Mouse (Mus musculus) MEL (cell line): Measurements from ENCODE around the gene AC170998.1. TPM values are rescaled to one million over a fixed set of nuclear protein-coding genes. Genes with fewer than 3 reads are reported as not detected.

Experiments used
- DNase-seq: peaks from one replicate; pipeline ENCODE4 v3.0.0; 2011; ENCODE audit warnings: low read depth, low spot score
- H3K27ac ChIP-seq: 2 replicates; pipeline ENCODE4 v1.5.1; 2012; ENCODE audit warnings: low read depth, mild to moderate bottlenecking, control low read depth, low read length, moderate library complexity; ENCODE audit not compliant: control insufficient read depth
- H3K27me3 ChIP-seq, 2 experiments: fragments of 150-350 bp in 1 of 2; sonication (generic) in 1 of 2; 2 replicates each; pipeline ENCODE4 v1.6.1; 2012; ENCODE audit warnings: low read length in 2 of 2, mild to moderate bottlenecking in 2 of 2, improper control_type of control experiment in 1 of 2, moderate library complexity in 1 of 2; ENCODE audit not compliant: insufficient read depth in 2 of 2, control insufficient read depth in 1 of 2
- H3K36me3 ChIP-seq, 2 experiments: 2 replicates each; pipeline ENCODE4 v1.6.1; 2012 to 2014; ENCODE audit warnings: low read length in 2 of 2, improper control_type of control experiment in 1 of 2, inconsistent platforms in 1 of 2, mild to moderate bottlenecking in 1 of 2; ENCODE audit not compliant: insufficient read depth in 2 of 2, control insufficient read depth in 1 of 2
- H3K4me1 ChIP-seq, 2 experiments: fragments of 150-350 bp in 1 of 2; sonication (generic) in 1 of 2; 2 replicates each; pipeline ENCODE4 v1.6.1; 2012; ENCODE audit warnings: low read length in 2 of 2, improper control_type of control experiment in 1 of 2, mild to moderate bottlenecking in 1 of 2; ENCODE audit not compliant: insufficient read depth in 2 of 2, control insufficient read depth in 1 of 2
- H3K4me3 ChIP-seq, 2 experiments: fragments of 150-350 bp in 1 of 2; sonication (generic) in 1 of 2; 2 replicates each; pipeline ENCODE4 v1.5.1; 2012; ENCODE audit warnings: low read depth in 2 of 2, low read length in 2 of 2, mild to moderate bottlenecking in 2 of 2, moderate library complexity in 2 of 2, control low read depth in 1 of 2, improper control_type of control experiment in 1 of 2; ENCODE audit not compliant: control insufficient read depth in 1 of 2, insufficient read depth in 1 of 2
- H3K79me2 ChIP-seq: 2 replicates; pipeline ENCODE4 v1.6.1; 2012; ENCODE audit warnings: mild to moderate bottlenecking, low read length, moderate library complexity; ENCODE audit not compliant: control insufficient read depth, poor library complexity, insufficient read depth
- H3K9ac ChIP-seq: 2 replicates; pipeline ENCODE4 v1.6.1; 2012; ENCODE audit warnings: low read depth, mild to moderate bottlenecking, control low read depth, low read length, moderate library complexity; ENCODE audit not compliant: control insufficient read depth, poor library complexity, severe bottlenecking
- H3K9me3 ChIP-seq: fragments of 150-350 bp; sonication (generic); replicated peaks from 2 replicates; pipeline ENCODE4 v1.6.1; 2012; ENCODE audit warnings: mild to moderate bottlenecking, low read length, improper control_type of control experiment, moderate library complexity; ENCODE audit not compliant: insufficient read depth
- BHLHE40 ChIP-seq: IDR thresholded peaks from 2 replicates; pipeline ENCODE4 v1.6.1; 2012; ENCODE audit warnings: low read depth, mild to moderate bottlenecking, inconsistent platforms, low read length, improper control_type of control experiment, borderline replicate concordance
- CHD1 ChIP-seq: IDR thresholded peaks from 2 replicates; pipeline ENCODE4 v1.6.1; 2012; ENCODE audit warnings: low read depth, mild to moderate bottlenecking, inconsistent platforms, low read length, improper control_type of control experiment
- CTCF ChIP-seq, 3 experiments: IDR thresholded peaks in 2 of 3; conservative IDR thresholded peaks in 1 of 3; 2 replicates each; pipeline ENCODE4 v1.5.1; 2011 to 2012; ENCODE audit warnings: low read length in 3 of 3, low read depth in 2 of 3, mild to moderate bottlenecking in 2 of 3, improper control_type of control experiment in 1 of 3, inconsistent platforms in 1 of 3, mixed read lengths in 1 of 3, moderate library complexity in 1 of 3; ENCODE audit not compliant: control insufficient read depth in 1 of 3, insufficient read depth in 1 of 3, poor library complexity in 1 of 3, severe bottlenecking in 1 of 3
- E2F4 ChIP-seq: IDR thresholded peaks from 2 replicates; pipeline ENCODE4 v1.6.1; 2011; ENCODE audit warnings: low read depth, low read length, improper control_type of control experiment, borderline replicate concordance
- ELF1 ChIP-seq: IDR thresholded peaks from 2 replicates; pipeline ENCODE4 v1.6.1; 2014; ENCODE audit warnings: low read depth, mild to moderate bottlenecking, inconsistent platforms, low read length, improper control_type of control experiment, moderate library complexity
- EP300 ChIP-seq, 2 experiments: IDR thresholded peaks; 2 replicates each; pipeline ENCODE4 v1.6.1; 2011; ENCODE audit warnings: improper control_type of control experiment in 2 of 2, low read length in 2 of 2, low read depth in 1 of 2, mild to moderate bottlenecking in 1 of 2
- GABPA ChIP-seq: IDR thresholded peaks from 2 replicates; pipeline ENCODE4 v1.6.1; 2012; ENCODE audit warnings: low read depth, mild to moderate bottlenecking, inconsistent platforms, low read length, improper control_type of control experiment, moderate library complexity
- HCFC1 ChIP-seq: IDR thresholded peaks from 2 replicates; pipeline ENCODE4 v1.6.1; 2012; ENCODE audit warnings: low read depth, mild to moderate bottlenecking, inconsistent platforms, low read length, improper control_type of control experiment, moderate library complexity
- JUND ChIP-seq: IDR thresholded peaks from 2 replicates; pipeline ENCODE4 v1.6.1; 2011; ENCODE audit warnings: low read depth, mild to moderate bottlenecking, improper control_type of control experiment, low read length
- MAFK ChIP-seq: IDR thresholded peaks from 2 replicates; pipeline ENCODE4 v1.6.1; 2011; ENCODE audit warnings: low read depth, mild to moderate bottlenecking, low read length, improper control_type of control experiment, borderline replicate concordance
- MAX ChIP-seq: IDR thresholded peaks from 2 replicates; pipeline ENCODE4 v1.6.1; 2011; ENCODE audit warnings: low read length, improper control_type of control experiment
- MEF2A ChIP-seq: IDR thresholded peaks from 2 replicates; pipeline ENCODE4 v1.6.1; 2014; ENCODE audit warnings: low read depth, mild to moderate bottlenecking, inconsistent platforms, low read length, improper control_type of control experiment; ENCODE audit not compliant: poor library complexity, insufficient replicate concordance, severe bottlenecking; ENCODE audit errors: extremely low read depth
- MXI1 ChIP-seq: IDR thresholded peaks from 2 replicates; pipeline ENCODE4 v1.6.1; 2011; ENCODE audit warnings: mild to moderate bottlenecking, low read depth, low read length, improper control_type of control experiment
- MYB ChIP-seq: IDR thresholded peaks from 2 replicates; pipeline ENCODE4 v1.6.1; 2011; ENCODE audit warnings: mild to moderate bottlenecking, low read depth, low read length, improper control_type of control experiment
- NELFE ChIP-seq: IDR thresholded peaks from 2 replicates; pipeline ENCODE4 v1.6.1; 2011; ENCODE audit warnings: low read depth, low read length, improper control_type of control experiment
- POLR2AphosphoS2 ChIP-seq: IDR thresholded peaks from 2 replicates; pipeline ENCODE4 v1.6.1; 2011; ENCODE audit warnings: low read length, improper control_type of control experiment
- POLR2AphosphoS5 ChIP-seq: IDR thresholded peaks from 2 replicates; pipeline ENCODE4 v1.6.1; 2012; ENCODE audit warnings: low read depth, borderline replicate concordance, mild to moderate bottlenecking, inconsistent platforms, low read length, moderate library complexity, mixed read lengths
- RAD21 ChIP-seq: IDR thresholded peaks from 2 replicates; pipeline ENCODE4 v1.6.1; 2011; ENCODE audit warnings: mild to moderate bottlenecking, low read depth, low read length, improper control_type of control experiment
- RCOR1 ChIP-seq: IDR thresholded peaks from 2 replicates; pipeline ENCODE4 v1.6.1; 2012; ENCODE audit warnings: low read depth, mild to moderate bottlenecking, inconsistent platforms, low read length, improper control_type of control experiment
- SIN3A ChIP-seq: IDR thresholded peaks from 2 replicates; pipeline ENCODE4 v1.6.1; 2012; ENCODE audit warnings: low read length, improper control_type of control experiment, inconsistent platforms
- SMC3 ChIP-seq: IDR thresholded peaks from 2 replicates; pipeline ENCODE4 v1.6.1; 2011; ENCODE audit warnings: low read depth, low read length, improper control_type of control experiment
- TAL1 ChIP-seq: IDR thresholded peaks from 2 replicates; pipeline ENCODE4 v1.6.1; 2012; ENCODE audit warnings: mild to moderate bottlenecking, inconsistent platforms, low read length, moderate library complexity, mixed read lengths
- UBTF ChIP-seq: IDR thresholded peaks from 2 replicates; pipeline ENCODE4 v1.6.1; 2012; ENCODE audit warnings: low read depth, mild to moderate bottlenecking, inconsistent platforms, low read length, improper control_type of control experiment, moderate library complexity, borderline replicate concordance; ENCODE audit not compliant: insufficient read depth
- USF1 ChIP-seq: IDR thresholded peaks from 2 replicates; pipeline ENCODE4 v1.6.1; 2014; ENCODE audit warnings: low read depth, mild to moderate bottlenecking, inconsistent platforms, low read length, improper control_type of control experiment, moderate library complexity
- ZC3H11A ChIP-seq: IDR thresholded peaks from 2 replicates; pipeline ENCODE4 v1.6.1; 2012; ENCODE audit warnings: low read depth, mild to moderate bottlenecking, inconsistent platforms, low read length, improper control_type of control experiment
- ZMIZ1 ChIP-seq: IDR thresholded peaks from 2 replicates; pipeline ENCODE4 v1.6.1; 2012; ENCODE audit warnings: low read depth, mild to moderate bottlenecking, inconsistent platforms, low read length, improper control_type of control experiment, moderate library complexity
- polyA plus RNA-seq, 2 experiments: library from polyadenylated mRNA; stranded (reverse) in 1 of 2; unstranded in 1 of 2; fragments of >175 nt in 1 of 2; fragments of >200 nt in 1 of 2; gene quantifications; 2 replicates each; pipeline versions ENCODE4 v1.2.1 to v1.2.4; 2012; ENCODE audit warnings: low replicate concordance in 2 of 2, low read depth in 1 of 2; ENCODE audit not compliant: insufficient read length in 2 of 2, insufficient read depth in 1 of 2, missing spikeins in 1 of 2
- total RNA-seq: library from RNA; depleted of rRNA; stranded (reverse); fragments of 300-350 nt; gene quantifications from 2 replicates; pipeline ENCODE4 v1.2.3, GENCODE M21; 2012

AC170998.1 gene
- total and polyA plus RNA-seq, 3 experiments, result 0.42 TPM; not detected in 1

DNA sequence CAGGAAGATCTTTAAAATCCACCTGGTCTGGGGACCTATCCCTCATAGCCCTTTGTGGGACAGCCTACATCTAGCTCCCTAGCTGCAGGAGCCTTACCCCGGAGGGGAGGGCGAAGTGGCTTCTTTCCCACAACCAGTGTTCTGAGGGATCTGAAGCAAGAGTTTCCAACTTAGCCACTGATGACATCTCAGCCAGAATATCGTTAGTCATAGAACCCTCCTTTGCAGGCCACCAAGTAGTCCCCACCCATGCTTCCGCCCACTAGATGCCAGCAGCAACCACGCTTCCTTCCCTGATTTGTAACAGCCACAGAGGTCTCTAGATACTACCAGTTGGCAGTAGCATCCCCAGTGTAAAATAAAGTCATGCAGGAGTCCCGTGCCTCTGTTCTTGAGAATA is 24.7 kb downstream of the AC170998.1 start:
- Histone ChIP-seq H3K9ac (no peak overlapping the region), H3K4me3 (no peak overlapping the region), H3K27ac (no peak overlapping the region), H3K4me1 (peaks cover 0 to 13% of the 10 kb centered on the region in 2 experiments; a peak in 3 of 4 replicates), H3K79me2 (no peaks in the 10 kb centered on the region)
- TF ChIP-seq MAX (peak; percentile 32; the same call in 1 of the 2 replicates), MAFK (no peak), MYB (no peak), SIN3A (no peak), NELFE (0 out of 2 replicates have a peak, but pooled peaks have one; percentile 16), RCOR1 (0 out of 2 replicates have a peak, but pooled peaks have one; percentile 17), TAL1 (no peak), RAD21 (peak; percentile 4), EP300 (IDR thresholded peaks at IDR 0.05; ENCODE audit: low read depth in 1 of 2, low read length in 2 of 2) (peak in 1 of 2 experiments; percentile 22; a peak in 1 of 4 replicates), ZC3H11A (no peak), POLR2AphosphoS2 (no peak), HCFC1 (no peak), POLR2AphosphoS5 (no peak), CTCF (IDR thresholded peaks at IDR 0.05 in 2 of 3, conservative IDR thresholded peaks at IDR 0.05 in 1 of 3; ENCODE audit: control insufficient read depth in 1 of 3, insufficient read depth in 1 of 3, low read depth in 2 of 3, low read length in 3 of 3, poor library complexity in 1 of 3, severe bottlenecking in 1 of 3) (peak in 1 of 3 experiments; percentile 17; a peak in 1 of 6 replicates), ELF1 (no peak), MXI1 (0 out of 2 replicates have a peak, but pooled peaks have one; percentile 18), JUND (no peak), E2F4 (no peak), SMC3 (no peak), BHLHE40 (no peak)
- TF ChIP-seq, all 39 proteins: peak for 7
- no peaks in the 10 kb centered on the region for H3K9me3 ChIP-seq
- H3K36me3 ChIP-seq, result peaks cover 0 to 10% of the 10 kb centered on the region in 2 experiments; a peak in 2 of 4 replicates
- peak; percentile 61 for DNase-seq
- H3K27me3 ChIP-seq, result no peaks in the 10 kb centered on the region

DNA sequence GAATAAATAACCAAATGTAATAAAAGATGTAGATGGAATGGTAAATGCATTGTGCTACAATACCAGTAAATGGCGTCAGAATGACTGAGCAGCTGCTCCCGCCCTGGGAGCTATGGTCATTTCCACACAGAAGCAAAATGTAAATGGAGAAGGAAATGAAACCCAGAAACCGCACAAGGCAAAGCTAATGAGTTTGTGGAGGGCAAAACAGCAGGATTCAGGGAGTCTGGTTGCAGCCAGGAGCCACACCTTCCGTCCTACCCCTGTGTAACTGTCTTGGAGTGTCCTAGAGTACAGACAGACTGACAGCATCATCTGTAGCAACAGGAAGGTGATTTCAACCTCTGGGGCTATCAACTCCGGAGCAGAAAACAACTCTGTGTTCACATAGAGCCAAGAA is 30.6 kb downstream of the AC170998.1 start:
- Histone ChIP-seq H3K4me1 (no peaks in the 10 kb centered on the region), H3K9me3 (no peaks in the 10 kb centered on the region), H3K36me3 (no peaks in the 10 kb centered on the region), H3K79me2 (no peaks in the 10 kb centered on the region), H3K27ac (no peak overlapping the region), H3K4me3 (no peak overlapping the region), H3K27me3 (no peaks in the 10 kb centered on the region), H3K9ac (no peak overlapping the region)
- DNase-seq, result no peak
- TF ChIP-seq NELFE, result no peak
- no peak for TF ChIP-seq MAFK
- no peak for TF ChIP-seq RCOR1
- no peak for TF ChIP-seq USF1
- TF ChIP-seq CHD1, result no peak
- no peak for TF ChIP-seq JUND
- no peak for TF ChIP-seq CTCF (IDR thresholded peaks at IDR 0.05 in 2 of 3, conservative IDR thresholded peaks at IDR 0.05 in 1 of 3; ENCODE audit: control insufficient read depth in 1 of 3, insufficient read depth in 1 of 3, low read depth in 2 of 3, low read length in 3 of 3, poor library complexity in 1 of 3, severe bottlenecking in 1 of 3)
- TF ChIP-seq MAX, result no peak
- no peak for TF ChIP-seq UBTF
- no peak for TF ChIP-seq BHLHE40
- no peak for TF ChIP-seq MEF2A
- TF ChIP-seq GABPA, result no peak
- no peak for TF ChIP-seq ZMIZ1
- TF ChIP-seq MXI1, result no peak
